Mouse (Mus musculus) ES-Bruce4 (cell line): ENCODE data around the gene Dus2.

Experiments used
- CTCF ChIP-seq: IDR thresholded peaks from one replicate; pipeline ENCODE4 v1.8.1; 2011; ENCODE audit warnings: low read depth, low read length
- EP300 ChIP-seq: IDR thresholded peaks from 2 replicates; pipeline ENCODE4 v1.6.1; 2011; ENCODE audit warnings: low read depth, low read length; ENCODE audit not compliant: insufficient read depth
- POLR2A ChIP-seq: IDR thresholded peaks from one replicate; pipeline ENCODE4 v1.8.1; 2011; ENCODE audit warnings: low read length; ENCODE audit not compliant: insufficient read depth

- TF ChIP-seq POLR2A (no peak), CTCF (no peak), EP300 (no peak)
Measured at GRCm38 (mm10) chr8:106063046-106063445, 71.9 kb downstream of the Dus2 start.
